Mouse (Mus musculus): ENCODE results near the gene Galc. TPM values are rescaled to one million over a fixed set of nuclear protein-coding genes. Genes with fewer than 3 reads are reported as not detected.
"Not testable (repeated sequence)": the region's sequence is repeated elsewhere in the genome, so short reads cannot be mapped to it uniquely, and the experiment has no call there.

The Galc gene
- polyA plus RNA-seq, 1 experiment from 2014 or later = 5.7 TPM

DNA sequence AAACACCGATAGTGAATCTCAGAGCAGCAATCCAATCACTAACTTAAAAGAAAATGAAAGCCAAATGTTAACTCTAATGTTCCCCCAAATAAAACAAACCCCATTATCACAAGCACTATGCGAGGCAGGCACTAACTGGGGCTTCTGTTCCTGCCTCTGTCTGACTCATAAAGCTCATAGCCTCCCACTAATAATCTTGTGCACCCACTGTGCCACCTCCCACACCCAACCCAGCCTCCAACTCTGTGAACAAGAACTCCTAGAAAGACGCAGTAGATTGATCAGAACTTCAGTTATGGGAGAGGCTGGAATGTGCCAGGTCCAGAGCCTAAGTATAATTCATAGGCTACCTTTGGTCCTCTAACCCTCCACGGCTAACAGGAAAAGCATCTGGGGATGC, 15.1 kb downstream of the Galc start:
- no peak for DNase-seq (ENCODE audit: low spot score)
- 73% methylated on average over 4 of the region's 4 CpGs for WGBS
- no peak overlapping the region for H3K4me2 ChIP-seq
- no peak overlapping the region for H3K27ac ChIP-seq (ENCODE audit: low read depth, low read length)
- H3K27me3 ChIP-seq (replicated peaks; ENCODE audit: control insufficient read depth, insufficient read depth, low read length) = no peaks in the 10 kb centered on the region
- no peak overlapping the region for H3K4me3 ChIP-seq (ENCODE audit: low read depth, low read length)
- no peaks in the 10 kb centered on the region for H3K4me1 ChIP-seq (replicated peaks; ENCODE audit: control insufficient read depth, insufficient read depth, low read length)
- no peaks in the 10 kb centered on the region for H3K9me3 ChIP-seq (ENCODE audit: control insufficient read depth, low read length)
- H3K36me3 ChIP-seq (ENCODE audit: control insufficient read depth, insufficient read depth, low read length) = no peaks in the 10 kb centered on the region; the same call in 1 of the 2 replicates
- no peak overlapping the region for H3K9ac ChIP-seq (ENCODE audit: low read depth, low read length)
- no peak for ATAC-seq (replicated peaks; ENCODE audit: low FRiP score)

DNA sequence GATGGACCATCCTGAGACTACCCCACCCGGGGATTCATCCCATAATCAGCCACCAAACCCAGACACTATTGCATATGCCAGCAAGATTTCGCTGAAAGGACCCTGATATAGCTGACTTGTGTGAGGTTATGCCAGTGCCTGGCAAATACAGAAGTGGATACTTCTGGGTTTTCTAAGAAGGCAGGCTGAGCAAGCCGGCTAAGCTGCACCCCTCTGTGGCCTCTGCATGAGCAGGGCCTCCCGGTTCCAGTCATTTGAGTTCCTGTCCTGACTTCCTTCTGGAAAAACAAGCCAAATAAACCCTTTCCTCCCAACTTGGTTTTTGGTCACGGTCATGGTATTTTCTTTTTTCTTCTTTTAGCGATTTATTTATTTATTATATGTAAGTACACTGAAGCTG, 20.8 kb downstream of the Galc start:
- not testable (repeated sequence) for DNase-seq (ENCODE audit: low spot score); H3K4me3 ChIP-seq (ENCODE audit: low read depth, low read length); H3K4me2 ChIP-seq; H3K27me3 ChIP-seq (replicated peaks; ENCODE audit: control insufficient read depth, insufficient read depth, low read length); H3K9me3 ChIP-seq (ENCODE audit: control insufficient read depth, low read length); H3K4me1 ChIP-seq (replicated peaks; ENCODE audit: control insufficient read depth, insufficient read depth, low read length); H3K9ac ChIP-seq (ENCODE audit: low read depth, low read length); H3K36me3 ChIP-seq (ENCODE audit: control insufficient read depth, insufficient read depth, low read length); H3K27ac ChIP-seq (ENCODE audit: low read depth, low read length); ATAC-seq (replicated peaks; ENCODE audit: low FRiP score)
- 77% methylated on average over 6 of the region's 6 CpGs for WGBS

DNA sequence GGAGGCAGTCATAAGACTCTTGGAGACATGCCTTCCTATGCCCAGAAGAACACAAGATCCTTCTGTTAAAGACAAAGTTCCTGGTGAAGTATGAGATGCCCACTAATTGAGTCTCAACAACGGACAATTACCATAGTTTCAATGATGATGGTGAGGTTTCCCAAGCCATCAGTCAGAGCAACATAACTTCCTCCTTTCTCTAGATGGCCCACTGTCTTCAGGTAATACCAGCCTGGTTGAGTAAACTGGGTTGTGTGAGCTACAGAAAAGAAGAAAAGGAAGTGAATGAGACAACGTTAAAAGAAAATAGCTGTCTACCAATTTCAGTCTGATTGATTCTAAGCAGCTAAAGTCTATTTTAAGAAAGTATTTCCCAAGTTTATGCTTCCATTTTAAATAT, 32.2 kb downstream of the Galc start:
- H3K36me3 ChIP-seq (ENCODE audit: control insufficient read depth, insufficient read depth, low read length) = no peaks in the 10 kb centered on the region
- H3K9ac ChIP-seq (ENCODE audit: low read depth, low read length) = no peak overlapping the region
- ATAC-seq (replicated peaks; ENCODE audit: low FRiP score) = no peak
- DNase-seq (ENCODE audit: low spot score) = no peak
- no peak overlapping the region for H3K27ac ChIP-seq (ENCODE audit: low read depth, low read length)
- H3K27me3 ChIP-seq (replicated peaks; ENCODE audit: control insufficient read depth, insufficient read depth, low read length) = no peaks in the 10 kb centered on the region
- H3K9me3 ChIP-seq (ENCODE audit: control insufficient read depth, low read length) = no peaks in the 10 kb centered on the region
- H3K4me1 ChIP-seq (replicated peaks; ENCODE audit: control insufficient read depth, insufficient read depth, low read length) = no peaks in the 10 kb centered on the region
- no peak overlapping the region for H3K4me2 ChIP-seq
- H3K4me3 ChIP-seq (ENCODE audit: low read depth, low read length) = no peak overlapping the region
- WGBS = 73% methylated on average over 2 of the region's 2 CpGs

DNA sequence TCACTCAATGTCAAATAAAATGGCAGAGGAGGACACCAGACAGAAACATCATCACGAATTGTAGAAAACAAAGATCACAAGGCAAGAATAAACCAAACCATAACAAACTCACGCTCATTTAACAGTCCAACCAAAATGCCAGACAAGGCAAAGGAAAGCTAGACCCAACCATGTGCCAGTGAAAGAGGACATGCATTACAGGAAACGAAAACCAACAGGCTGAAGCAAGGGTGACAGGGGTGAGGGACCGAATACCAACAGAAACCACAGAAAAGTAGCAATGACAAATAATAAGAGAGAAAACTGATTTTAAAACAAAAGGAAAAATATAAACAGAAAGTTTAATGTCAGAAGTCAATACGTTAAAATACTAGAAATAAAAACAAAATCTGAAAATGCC, 36.0 kb downstream of the Galc start:
- no peaks in the 10 kb centered on the region for H3K36me3 ChIP-seq (ENCODE audit: control insufficient read depth, insufficient read depth, low read length)
- WGBS = 80% methylated on average over 5 of the region's 5 CpGs
- H3K4me3 ChIP-seq (ENCODE audit: low read depth, low read length) = no peak overlapping the region
- no peak overlapping the region for H3K9ac ChIP-seq (ENCODE audit: low read depth, low read length)
- H3K4me1 ChIP-seq (replicated peaks; ENCODE audit: control insufficient read depth, insufficient read depth, low read length) = no peaks in the 10 kb centered on the region
- no peak overlapping the region for H3K4me2 ChIP-seq
- no peak overlapping the region for H3K27ac ChIP-seq (ENCODE audit: low read depth, low read length)
- no peaks in the 10 kb centered on the region for H3K27me3 ChIP-seq (replicated peaks; ENCODE audit: control insufficient read depth, insufficient read depth, low read length)
- no peaks in the 10 kb centered on the region for H3K9me3 ChIP-seq (ENCODE audit: control insufficient read depth, low read length)
- ATAC-seq (replicated peaks; ENCODE audit: low FRiP score) (no peak), DNase-seq (ENCODE audit: low spot score) (no peak)

DNA sequence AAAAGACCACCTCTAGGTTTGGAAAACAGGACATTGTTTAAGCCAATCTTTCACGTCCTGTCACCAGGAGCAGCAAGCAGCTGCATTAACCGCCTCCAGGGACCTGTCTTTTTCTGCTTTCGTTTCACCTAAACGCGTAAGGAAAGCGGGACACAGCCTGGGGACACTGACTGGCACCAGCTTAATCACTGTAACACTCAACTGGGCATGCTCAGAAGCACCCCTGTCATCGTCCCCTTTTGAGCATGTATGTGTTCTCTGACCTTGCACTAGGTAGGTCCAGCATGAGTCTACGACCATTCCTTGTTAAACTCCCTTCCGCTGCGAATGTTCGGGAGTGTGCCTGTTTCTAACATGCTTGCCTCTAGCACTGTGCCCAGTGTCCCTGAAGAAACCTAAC, 42.8 kb downstream of the Galc start:
- Histone ChIP-seq H3K4me2 (no peak overlapping the region), H3K27me3 (replicated peaks; ENCODE audit: control insufficient read depth, insufficient read depth, low read length) (no peaks in the 10 kb centered on the region), H3K27ac (ENCODE audit: low read depth, low read length) (no peak overlapping the region), H3K4me3 (ENCODE audit: low read depth, low read length) (no peak overlapping the region), H3K4me1 (replicated peaks; ENCODE audit: control insufficient read depth, insufficient read depth, low read length) (no peaks in the 10 kb centered on the region; the same call in 1 of the 2 replicates), H3K9ac (ENCODE audit: low read depth, low read length) (no peak overlapping the region), H3K9me3 (ENCODE audit: control insufficient read depth, low read length) (no peaks in the 10 kb centered on the region), H3K36me3 (ENCODE audit: control insufficient read depth, insufficient read depth, low read length) (no peaks in the 10 kb centered on the region)
- ATAC-seq (replicated peaks; ENCODE audit: low FRiP score) = no peak
- WGBS = 80% methylated on average over 11 of the region's 11 CpGs
- no peak for DNase-seq (ENCODE audit: low spot score)

DNA sequence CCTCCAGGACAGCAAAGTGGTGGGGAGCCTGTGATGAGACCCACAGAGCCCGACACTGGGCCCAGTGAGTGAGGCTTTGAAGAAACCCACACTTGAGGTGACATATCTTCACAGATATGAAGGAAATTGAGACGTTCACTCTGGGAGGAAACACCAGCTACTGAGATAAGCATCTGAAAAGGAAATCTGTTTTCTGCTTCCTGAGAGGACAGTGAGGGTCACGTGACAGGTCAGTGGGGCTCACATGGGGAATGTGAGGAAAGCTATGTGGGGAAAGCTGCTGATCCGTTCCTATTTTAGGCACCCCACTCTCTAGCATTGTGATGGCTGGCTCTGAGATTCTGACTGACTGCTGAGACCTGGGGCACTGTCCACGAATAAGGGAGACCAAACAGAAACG, 43.7 kb downstream of the Galc start:
- ATAC-seq (replicated peaks; ENCODE audit: low FRiP score) = no peak
- no peaks in the 10 kb centered on the region for H3K9me3 ChIP-seq (ENCODE audit: control insufficient read depth, low read length)
- H3K36me3 ChIP-seq (ENCODE audit: control insufficient read depth, insufficient read depth, low read length) = no peaks in the 10 kb centered on the region
- no peak for DNase-seq (ENCODE audit: low spot score)
- 35% methylated on average over 6 of the region's 6 CpGs for WGBS
- H3K4me1 ChIP-seq (replicated peaks; ENCODE audit: control insufficient read depth, insufficient read depth, low read length) = no peaks in the 10 kb centered on the region; the same call in 1 of the 2 replicates
- H3K27ac ChIP-seq (ENCODE audit: low read depth, low read length) = no peak overlapping the region
- H3K9ac ChIP-seq (ENCODE audit: low read depth, low read length) = no peak overlapping the region
- no peaks in the 10 kb centered on the region for H3K27me3 ChIP-seq (replicated peaks; ENCODE audit: control insufficient read depth, insufficient read depth, low read length)
- H3K4me2 ChIP-seq = no peak overlapping the region
- no peak overlapping the region for H3K4me3 ChIP-seq (ENCODE audit: low read depth, low read length)

DNA sequence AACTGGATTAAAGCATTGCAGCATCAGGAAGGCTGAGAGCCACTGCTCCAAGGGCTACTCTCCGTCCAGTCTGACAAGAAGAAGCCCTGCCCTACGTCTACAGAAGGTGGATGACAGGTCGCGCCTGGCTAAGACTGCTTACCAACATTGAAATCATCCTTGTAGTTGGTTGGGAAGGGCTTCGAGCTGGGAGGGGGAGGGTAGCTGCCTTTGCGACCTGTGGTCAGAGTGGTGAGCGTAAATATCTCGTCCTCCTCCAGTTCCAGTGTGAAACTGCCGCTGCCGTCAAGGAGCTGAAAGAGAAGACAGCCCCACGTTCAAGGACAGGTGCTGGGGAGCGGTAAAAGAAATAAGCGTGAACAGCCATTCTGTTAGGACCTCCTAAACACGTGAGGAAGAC, 45.1 kb downstream of the Galc start:
- Histone ChIP-seq H3K9ac (ENCODE audit: low read depth, low read length) (no peak overlapping the region), H3K4me3 (ENCODE audit: low read depth, low read length) (no peak overlapping the region), H3K4me2 (no peak overlapping the region), H3K27ac (ENCODE audit: low read depth, low read length) (no peak overlapping the region), H3K36me3 (ENCODE audit: control insufficient read depth, insufficient read depth, low read length) (no peaks in the 10 kb centered on the region), H3K4me1 (replicated peaks; ENCODE audit: control insufficient read depth, insufficient read depth, low read length) (no peaks in the 10 kb centered on the region; the same call in 1 of the 2 replicates), H3K9me3 (ENCODE audit: control insufficient read depth, low read length) (no peaks in the 10 kb centered on the region), H3K27me3 (replicated peaks; ENCODE audit: control insufficient read depth, insufficient read depth, low read length) (no peaks in the 10 kb centered on the region)
- DNase-seq (ENCODE audit: low spot score) (no peak), ATAC-seq (replicated peaks; ENCODE audit: low FRiP score) (no peak)
- WGBS = 61% methylated on average over 14 of the region's 14 CpGs

DNA sequence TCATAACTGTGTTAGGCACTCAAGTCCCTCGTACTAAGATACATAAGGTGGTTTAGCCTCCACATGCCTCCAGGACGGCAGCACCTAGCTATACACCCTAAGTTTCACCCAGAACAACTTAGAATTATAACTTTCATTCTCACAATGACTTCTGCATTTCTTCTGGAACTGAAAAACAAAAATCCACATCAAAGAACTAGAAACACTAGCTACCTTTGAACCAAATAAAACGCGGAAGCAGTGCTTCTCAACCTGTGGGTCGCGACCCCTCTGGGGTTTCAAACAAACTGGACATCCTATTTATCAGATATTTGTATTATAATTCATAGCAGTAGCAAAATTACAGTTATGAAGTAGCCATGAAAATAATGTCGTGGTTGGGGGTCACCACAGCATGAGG, 45.5 kb downstream of the Galc start:
- H3K27ac ChIP-seq (ENCODE audit: low read depth, low read length) = no peak overlapping the region
- WGBS = 86% methylated on average over 7 of the region's 7 CpGs
- no peaks in the 10 kb centered on the region for H3K9me3 ChIP-seq (ENCODE audit: control insufficient read depth, low read length)
- DNase-seq (ENCODE audit: low spot score) = no peak
- no peaks in the 10 kb centered on the region for H3K27me3 ChIP-seq (replicated peaks; ENCODE audit: control insufficient read depth, insufficient read depth, low read length)
- no peak overlapping the region for H3K4me2 ChIP-seq
- no peak overlapping the region for H3K4me3 ChIP-seq (ENCODE audit: low read depth, low read length)
- H3K4me1 ChIP-seq (replicated peaks; ENCODE audit: control insufficient read depth, insufficient read depth, low read length) = no peaks in the 10 kb centered on the region; the same call in 1 of the 2 replicates
- no peak overlapping the region for H3K9ac ChIP-seq (ENCODE audit: low read depth, low read length)
- ATAC-seq (replicated peaks; ENCODE audit: low FRiP score) = no peak
- H3K36me3 ChIP-seq (ENCODE audit: control insufficient read depth, insufficient read depth, low read length) = no peaks in the 10 kb centered on the region

DNA sequence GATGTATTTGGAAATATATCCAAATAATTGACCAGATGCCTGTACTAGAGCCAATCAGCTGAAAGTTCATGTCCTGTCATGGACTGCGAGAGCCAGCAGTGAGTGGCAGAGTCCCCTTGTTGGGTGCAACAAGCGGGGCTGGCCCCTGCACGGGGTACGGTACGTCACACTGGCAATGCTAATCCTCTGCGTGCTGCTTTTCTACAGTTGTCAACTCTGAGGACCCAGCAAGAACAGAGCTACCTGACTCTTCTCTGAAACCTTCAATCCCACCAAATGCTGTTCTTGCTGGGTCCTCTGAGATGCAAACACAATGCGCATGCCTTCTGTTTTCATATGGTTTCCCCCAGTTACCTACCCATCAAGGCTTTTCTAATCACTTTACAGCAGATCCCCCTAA, 45.9 kb downstream of the Galc start:
- Histone ChIP-seq H3K9me3 (ENCODE audit: control insufficient read depth, low read length) (no peaks in the 10 kb centered on the region), H3K4me3 (ENCODE audit: low read depth, low read length) (no peak overlapping the region), H3K36me3 (ENCODE audit: control insufficient read depth, insufficient read depth, low read length) (no peaks in the 10 kb centered on the region), H3K27ac (ENCODE audit: low read depth, low read length) (no peak overlapping the region), H3K4me2 (no peak overlapping the region), H3K4me1 (replicated peaks; ENCODE audit: control insufficient read depth, insufficient read depth, low read length) (no peaks in the 10 kb centered on the region; the same call in 1 of the 2 replicates), H3K27me3 (replicated peaks; ENCODE audit: control insufficient read depth, insufficient read depth, low read length) (no peaks in the 10 kb centered on the region), H3K9ac (ENCODE audit: low read depth, low read length) (no peak overlapping the region)
- no peak for ATAC-seq (replicated peaks; ENCODE audit: low FRiP score)
- WGBS = 91% methylated on average over 7 of the region's 7 CpGs
- DNase-seq (ENCODE audit: low spot score) = no peak

Data from liver, embryonic 11.5 days (tissue).